Mouse (Mus musculus): Measurements from ENCODE around the gene Tcn2. TPM values are rescaled to one million over a fixed set of nuclear protein-coding genes. Genes with fewer than 3 reads are reported as not detected.
"Not testable (repeated sequence)": the region's sequence is repeated elsewhere in the genome, so short reads cannot be mapped to it uniquely, and the experiment has no call there.

Gene Tcn2
- polyA plus RNA-seq, 1 experiment from 2014 or later = 27.2 TPM

GRCm38 (mm10) chr11:3961761-3962160 lies 29.8 kb upstream of the Tcn2 start:
- no peak overlapping the region for H3K4me2 ChIP-seq
- no peak overlapping the region for H3K4me3 ChIP-seq
- no peaks in the 10 kb centered on the region for H3K27me3 ChIP-seq
- H3K27ac ChIP-seq (replicated peaks) = no peak overlapping the region
- H3K9ac ChIP-seq = no peak overlapping the region
- H3K4me1 ChIP-seq (replicated peaks) = peaks cover 25% of the 10 kb centered on the region
- ATAC-seq (ENCODE audit: low FRiP score, low read depth) = no peak
- no peaks in the 10 kb centered on the region for H3K9me3 ChIP-seq
- H3K36me3 ChIP-seq = no peaks in the 10 kb centered on the region
- WGBS = 80% methylated on average over 3 of the region's 3 CpGs

DNA sequence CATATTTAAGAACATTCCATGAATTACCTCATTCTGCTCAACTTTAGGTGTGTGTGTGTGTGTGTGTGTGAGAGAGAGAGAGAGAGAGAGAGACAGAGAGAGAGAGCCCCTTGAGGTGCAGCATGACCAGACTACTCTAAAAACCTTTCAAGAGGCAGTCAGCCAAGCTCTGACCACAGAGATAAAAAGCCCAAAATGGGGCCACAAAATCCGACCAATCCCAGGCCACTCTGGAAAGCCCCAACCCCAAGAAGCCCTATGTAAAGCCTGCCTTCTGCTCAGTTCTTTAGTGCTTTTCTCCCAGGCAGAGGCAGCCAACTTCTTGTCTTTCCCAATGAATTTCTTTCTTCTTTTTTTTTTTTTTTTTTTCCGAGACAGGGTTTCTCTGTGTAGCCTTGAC lies 28.9 kb upstream of the Tcn2 start:
- Histone ChIP-seq H3K27ac (replicated peaks) (no peak overlapping the region), H3K9me3 (no peaks in the 10 kb centered on the region), H3K36me3 (no peaks in the 10 kb centered on the region), H3K9ac (no peak overlapping the region), H3K4me1 (replicated peaks) (peaks cover 22% of the 10 kb centered on the region), H3K4me2 (no peak overlapping the region), H3K27me3 (no peaks in the 10 kb centered on the region), H3K4me3 (no peak overlapping the region)
- 58% methylated on average over 2 of the region's 2 CpGs for WGBS
- ATAC-seq (ENCODE audit: low FRiP score, low read depth) = no peak

GRCm38 (mm10) chr11:3955371-3955770 lies 23.4 kb upstream of the Tcn2 start:
- H3K27me3 ChIP-seq; H3K36me3 ChIP-seq; H3K4me3 ChIP-seq; H3K4me1 ChIP-seq (replicated peaks); H3K27ac ChIP-seq (replicated peaks); H3K9me3 ChIP-seq; H3K9ac ChIP-seq; H3K4me2 ChIP-seq; ATAC-seq (ENCODE audit: low FRiP score, low read depth): not testable (repeated sequence)
- 85% methylated on average over 4 of the region's 4 CpGs for WGBS

DNA sequence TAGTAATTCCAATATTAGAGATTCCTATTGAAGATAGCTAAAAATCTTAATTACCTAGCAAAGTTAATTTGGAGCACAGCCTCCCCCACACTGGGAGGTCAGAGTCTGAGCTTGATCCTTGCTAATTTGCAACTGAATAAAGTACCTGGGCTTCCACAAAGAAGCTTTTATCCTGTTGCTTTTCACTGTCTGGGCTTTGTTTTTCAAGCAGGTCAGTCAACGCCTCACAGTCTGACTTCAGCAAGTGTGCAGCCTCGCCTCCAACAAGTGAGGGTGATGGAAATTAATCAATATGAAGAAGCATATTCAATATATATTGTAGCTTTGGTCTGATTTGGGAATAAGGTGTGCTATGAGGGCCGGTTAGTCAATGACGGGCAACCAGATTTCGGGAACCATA lies 22.9 kb upstream of the Tcn2 start:
- H3K27me3 ChIP-seq; ATAC-seq (ENCODE audit: low FRiP score, low read depth); H3K4me2 ChIP-seq; H3K27ac ChIP-seq (replicated peaks); H3K9me3 ChIP-seq; H3K9ac ChIP-seq; H3K36me3 ChIP-seq; H3K4me1 ChIP-seq (replicated peaks); H3K4me3 ChIP-seq: not testable (repeated sequence)
- WGBS = 78% methylated on average over 5 of the region's 5 CpGs

- Histone ChIP-seq H3K4me1 (replicated peaks) (no peaks in the 10 kb centered on the region), H3K27ac (replicated peaks) (no peak overlapping the region), H3K4me3 (no peak overlapping the region), H3K27me3 (no peaks in the 10 kb centered on the region), H3K9ac (no peak overlapping the region), H3K9me3 (no peaks in the 10 kb centered on the region), H3K4me2 (no peak overlapping the region), H3K36me3 (no peaks in the 10 kb centered on the region)
- ATAC-seq (ENCODE audit: low FRiP score, low read depth) = no peak
- WGBS = 11% methylated on average over 1 of the region's 1 CpGs
Observed at GRCm38 (mm10) chr11:3946386-3946785, 14.4 kb upstream of the Tcn2 start.

DNA sequence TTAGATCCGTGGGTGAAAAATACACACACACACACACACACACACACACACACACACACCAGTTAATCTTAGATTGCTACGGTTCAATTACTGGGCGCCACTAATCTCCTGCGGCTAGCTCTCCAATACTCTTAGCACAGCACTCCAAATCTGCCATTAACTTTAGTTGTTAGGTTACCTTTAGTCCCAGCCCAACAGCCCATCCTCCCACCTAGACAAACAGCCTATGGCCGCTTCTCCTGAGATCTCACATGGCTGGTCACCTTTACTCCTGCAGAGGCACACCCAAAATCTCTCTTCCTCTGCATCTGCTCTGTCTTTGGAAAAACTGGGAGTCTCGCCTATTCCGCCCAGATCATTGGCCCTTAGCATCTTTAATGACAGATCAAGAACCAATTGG lies 9.4 kb upstream of the Tcn2 start:
- Histone ChIP-seq H3K4me1 (replicated peaks) (no peaks in the 10 kb centered on the region), H3K36me3 (no peaks in the 10 kb centered on the region), H3K9ac (no peak overlapping the region), H3K27ac (replicated peaks) (no peak overlapping the region), H3K4me3 (no peak overlapping the region), H3K4me2 (no peak overlapping the region), H3K9me3 (no peaks in the 10 kb centered on the region), H3K27me3 (no peaks in the 10 kb centered on the region)
- 89% methylated on average over 7 of the region's 7 CpGs for WGBS
- ATAC-seq (ENCODE audit: low FRiP score, low read depth) = no peak

DNA sequence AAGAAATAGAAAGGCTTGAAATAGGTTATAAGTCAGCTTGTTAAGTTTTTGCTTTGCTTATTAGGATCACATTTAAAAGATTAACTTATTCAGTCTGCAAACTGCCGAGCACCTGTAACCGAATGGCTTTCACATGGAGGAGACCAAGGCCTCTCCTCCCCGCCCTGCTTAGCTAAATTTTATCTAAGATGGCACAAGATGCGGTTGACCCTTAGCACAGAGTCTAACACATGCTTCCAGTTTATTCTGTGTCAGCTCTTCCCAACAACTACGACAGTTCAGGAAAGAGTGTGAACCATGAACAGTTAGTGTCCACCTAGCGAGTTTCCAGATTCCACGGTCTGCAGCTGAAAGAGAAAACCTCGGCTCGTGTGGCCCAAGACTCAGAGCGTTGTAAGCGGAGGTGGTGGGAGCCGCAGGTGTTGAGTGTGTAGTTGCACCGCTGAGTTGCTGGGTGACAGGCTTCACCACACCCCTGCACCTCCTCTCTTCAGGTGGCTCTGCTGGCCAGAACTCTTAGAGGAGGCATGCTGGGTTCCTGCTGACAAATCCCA lies 5.4 kb upstream of the Tcn2 start:
- 79% methylated on average over 13 of the region's 13 CpGs for WGBS
- no peak overlapping the region for H3K4me2 ChIP-seq

DNA sequence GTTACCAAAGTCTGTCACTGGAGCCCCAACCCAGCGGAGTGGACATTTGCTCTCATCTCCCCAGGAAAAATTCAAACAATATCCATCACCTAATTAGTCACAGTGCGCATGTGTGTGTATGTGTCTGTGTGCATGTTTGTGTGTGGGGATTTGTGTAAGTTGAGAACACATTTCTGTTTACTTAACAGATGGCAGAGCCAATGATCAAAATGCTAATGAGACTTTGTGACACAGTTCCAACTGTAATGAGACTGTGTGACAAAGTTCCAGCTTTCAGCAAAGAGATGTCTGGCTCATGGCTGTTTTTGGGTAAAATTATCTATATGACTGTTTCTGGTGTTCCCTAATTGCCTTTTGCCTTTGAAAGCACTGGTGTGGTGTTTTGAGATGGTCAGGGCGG lies 4.4 kb upstream of the Tcn2 start:
- Histone ChIP-seq H3K4me2 (no peak overlapping the region), H3K36me3 (no peaks in the 10 kb centered on the region), H3K4me3 (no peak overlapping the region), H3K27ac (replicated peaks) (no peak overlapping the region), H3K9me3 (no peaks in the 10 kb centered on the region), H3K27me3 (no peaks in the 10 kb centered on the region), H3K9ac (no peak overlapping the region), H3K4me1 (replicated peaks) (peaks cover 7% of the 10 kb centered on the region)
- 75% methylated on average over 3 of the region's 3 CpGs for WGBS
- no peak for ATAC-seq (ENCODE audit: low FRiP score, low read depth)

More for the DNA sequence above, 5.4 kb upstream of the Tcn2 start:
- no peak overlapping the region for H3K9ac ChIP-seq
- ATAC-seq (ENCODE audit: low FRiP score, low read depth) = no peak
- H3K27me3 ChIP-seq = no peaks in the 10 kb centered on the region
- H3K9me3 ChIP-seq = no peaks in the 10 kb centered on the region
- H3K27ac ChIP-seq (replicated peaks) = no peak overlapping the region
- H3K4me3 ChIP-seq = no peak overlapping the region
- H3K36me3 ChIP-seq = no peaks in the 10 kb centered on the region
- no peaks in the 10 kb centered on the region for H3K4me1 ChIP-seq (replicated peaks)

DNA sequence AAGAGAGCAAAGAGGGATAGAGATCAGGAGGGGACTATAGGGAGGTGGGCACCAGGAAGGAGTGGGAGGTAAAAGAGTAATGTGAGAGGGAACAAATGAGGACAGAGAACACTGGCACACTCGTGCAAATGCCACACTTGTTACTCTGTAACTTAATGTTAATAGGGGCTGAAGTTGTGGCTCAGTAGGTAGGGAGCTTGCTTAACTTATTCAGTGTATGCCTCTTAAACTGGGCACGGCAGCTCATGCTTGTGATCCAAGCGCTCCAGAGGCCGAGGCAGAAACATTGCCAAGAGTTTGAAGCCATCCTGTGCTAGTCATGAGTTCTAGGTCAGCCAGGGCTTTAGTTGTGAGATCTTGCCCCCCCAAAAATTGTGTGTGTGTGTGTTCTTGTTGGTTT lies 3.2 kb upstream of the Tcn2 start:
- Histone ChIP-seq H3K27ac (replicated peaks) (no peak overlapping the region), H3K4me2 (no peak overlapping the region), H3K9ac (no peak overlapping the region), H3K9me3 (no peaks in the 10 kb centered on the region), H3K27me3 (no peaks in the 10 kb centered on the region), H3K4me3 (no peak overlapping the region), H3K4me1 (replicated peaks) (peaks cover 15% of the 10 kb centered on the region), H3K36me3 (no peaks in the 10 kb centered on the region)
- no peak for ATAC-seq (ENCODE audit: low FRiP score, low read depth)
- WGBS = 79% methylated on average over 4 of the region's 4 CpGs

- peaks cover 15% of the 10 kb centered on the region for H3K4me1 ChIP-seq (replicated peaks)
- no peaks in the 10 kb centered on the region for H3K9me3 ChIP-seq
- no peak for ATAC-seq (ENCODE audit: low FRiP score, low read depth)
- no peak overlapping the region for H3K9ac ChIP-seq
- H3K27ac ChIP-seq (replicated peaks) = no peak overlapping the region
- H3K4me2 ChIP-seq = no peak overlapping the region
- no peaks in the 10 kb centered on the region for H3K27me3 ChIP-seq
- 83% methylated on average over 9 of the region's 9 CpGs for WGBS
- no peaks in the 10 kb centered on the region for H3K36me3 ChIP-seq
- no peak overlapping the region for H3K4me3 ChIP-seq
Observed at GRCm38 (mm10) chr11:3933756-3934285, 1.9 kb upstream of the Tcn2 start.

GRCm38 (mm10) chr11:3930931-3931330 lies 1.0 kb downstream of the Tcn2 start:
- WGBS = 30% methylated on average over 6 of the region's 6 CpGs
- Histone ChIP-seq H3K9me3 (no peaks in the 10 kb centered on the region), H3K4me2 (peak overlapping the region; percentile 86), H3K27ac (replicated peaks) (no peak overlapping the region), H3K9ac (no peak overlapping the region), H3K4me3 (peak overlapping the region; percentile 41), H3K4me1 (replicated peaks) (peaks cover 15% of the 10 kb centered on the region), H3K36me3 (0 out of 2 replicates have a peak, but pooled peaks cover 5% of the 10 kb centered on the region), H3K27me3 (no peaks in the 10 kb centered on the region)
- no peak for ATAC-seq (ENCODE audit: low FRiP score, low read depth)

DNA sequence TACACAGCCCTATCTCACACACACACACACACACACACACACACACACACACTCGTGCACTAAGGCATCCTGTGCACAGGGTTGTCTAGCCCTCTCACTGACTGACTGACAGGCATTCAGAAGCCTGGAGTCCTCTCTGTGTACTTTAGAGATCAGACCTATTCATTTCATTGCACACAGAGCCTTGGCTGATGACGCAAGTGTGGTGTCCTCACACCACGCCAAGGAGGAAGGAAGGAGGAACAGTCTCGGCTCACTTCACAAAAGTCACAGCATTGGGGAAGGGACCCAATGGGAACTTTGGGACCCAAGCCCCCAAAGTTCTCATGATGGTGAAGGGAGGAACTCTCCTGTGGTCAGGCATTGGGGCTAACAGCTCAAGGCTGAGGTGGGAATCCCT lies 1.9 kb downstream of the Tcn2 start:
- 0 out of 2 replicates have a peak, but pooled peaks cover 5% of the 10 kb centered on the region for H3K36me3 ChIP-seq
- H3K4me1 ChIP-seq (replicated peaks) = peaks cover 15% of the 10 kb centered on the region
- WGBS = 82% methylated on average over 4 of the region's 4 CpGs
- no peaks in the 10 kb centered on the region for H3K9me3 ChIP-seq
- H3K4me2 ChIP-seq = no peak overlapping the region
- no peaks in the 10 kb centered on the region for H3K27me3 ChIP-seq
- no peak overlapping the region for H3K27ac ChIP-seq (replicated peaks)
- no peak overlapping the region for H3K9ac ChIP-seq
- H3K4me3 ChIP-seq = no peak overlapping the region
- no peak for ATAC-seq (ENCODE audit: low FRiP score, low read depth)

- peaks cover 6% of the 10 kb centered on the region for H3K4me1 ChIP-seq (replicated peaks)
- WGBS = 95% methylated on average over 10 of the region's 10 CpGs
- H3K27me3 ChIP-seq = no peaks in the 10 kb centered on the region
- ATAC-seq (ENCODE audit: low FRiP score, low read depth) = no peak
- H3K4me2 ChIP-seq = no peak overlapping the region
- H3K27ac ChIP-seq (replicated peaks) = no peak overlapping the region
- H3K9me3 ChIP-seq = no peaks in the 10 kb centered on the region
- no peak overlapping the region for H3K4me3 ChIP-seq
- peaks cover 18% of the 10 kb centered on the region; the same call in 1 of the 2 replicates for H3K36me3 ChIP-seq
- no peak overlapping the region for H3K9ac ChIP-seq
Observed at GRCm38 (mm10) chr11:3925916-3926315, 6.0 kb downstream of the Tcn2 start.

All from hindbrain, embryonic 15.5 days (tissue).